Mouse (Mus musculus): ENCODE results near the gene Vps13c.

Vps13c gene

DNA sequence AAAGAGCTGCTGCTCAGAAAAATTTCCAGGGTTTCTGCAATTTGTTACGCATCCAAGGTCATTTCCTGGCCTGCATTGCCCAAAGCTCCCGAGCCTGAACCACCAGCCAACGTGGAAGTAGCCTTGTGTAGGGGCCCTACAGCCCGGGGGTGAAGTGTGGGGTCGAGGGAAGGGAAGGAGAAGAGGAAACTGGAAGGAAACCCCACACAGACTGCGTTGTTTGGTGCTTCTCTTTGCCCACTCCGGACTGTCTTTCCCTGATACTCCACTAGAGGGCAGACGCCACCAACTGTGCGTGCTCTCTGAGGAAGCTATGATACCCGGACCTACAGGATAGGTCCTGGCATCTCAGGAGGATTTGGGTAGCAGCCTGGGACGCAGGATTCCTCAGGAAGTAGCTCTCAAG lies 174.8 kb downstream of the Vps13c start:
- intact Hi-C loops (cut with DNase I) = loop anchor here (5.0 to 10.0 kb wide), 5 partner anchors 227 to 750 kb away; no protein-coding TSS in a partner anchor

DNA sequence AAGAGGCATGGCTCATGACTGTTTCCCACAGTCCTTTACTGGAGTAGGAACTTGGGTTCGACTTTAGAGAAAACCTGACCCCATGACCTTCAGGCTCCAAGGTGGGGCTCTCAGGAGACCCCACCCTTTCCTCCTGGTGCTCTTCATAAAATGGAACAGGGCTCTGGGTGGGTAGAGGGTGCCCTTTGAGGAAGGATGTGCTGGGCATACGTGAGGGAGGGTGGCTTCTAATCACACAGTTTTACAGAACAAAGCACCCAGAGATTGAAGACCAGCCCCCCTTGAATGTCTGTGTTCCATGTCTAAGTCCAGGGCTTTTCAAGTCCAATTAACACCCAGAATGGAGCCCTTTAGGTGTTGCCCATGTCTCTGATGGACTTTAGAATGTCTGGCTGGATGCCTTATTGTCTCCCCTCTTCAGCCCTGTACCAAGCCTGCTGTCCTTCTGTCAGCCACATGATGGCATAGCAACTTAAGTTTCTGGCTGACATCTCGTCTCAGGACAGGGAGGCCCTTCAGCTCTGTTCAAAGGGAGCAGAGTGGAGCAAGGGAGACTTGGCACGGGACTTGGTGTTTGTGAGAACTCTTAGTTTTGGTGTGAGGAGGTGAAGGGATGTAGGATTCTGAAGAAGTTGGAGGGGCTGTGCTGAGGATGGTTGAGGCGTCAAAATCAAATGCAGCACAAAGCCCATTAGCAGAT lies 176.2 kb downstream of the Vps13c start:
- intact Hi-C loops (cut with DNase I) = loop anchor here (5.0 to 10.0 kb wide), 5 partner anchors 226 to 748 kb away; no protein-coding TSS in a partner anchor

DNA sequence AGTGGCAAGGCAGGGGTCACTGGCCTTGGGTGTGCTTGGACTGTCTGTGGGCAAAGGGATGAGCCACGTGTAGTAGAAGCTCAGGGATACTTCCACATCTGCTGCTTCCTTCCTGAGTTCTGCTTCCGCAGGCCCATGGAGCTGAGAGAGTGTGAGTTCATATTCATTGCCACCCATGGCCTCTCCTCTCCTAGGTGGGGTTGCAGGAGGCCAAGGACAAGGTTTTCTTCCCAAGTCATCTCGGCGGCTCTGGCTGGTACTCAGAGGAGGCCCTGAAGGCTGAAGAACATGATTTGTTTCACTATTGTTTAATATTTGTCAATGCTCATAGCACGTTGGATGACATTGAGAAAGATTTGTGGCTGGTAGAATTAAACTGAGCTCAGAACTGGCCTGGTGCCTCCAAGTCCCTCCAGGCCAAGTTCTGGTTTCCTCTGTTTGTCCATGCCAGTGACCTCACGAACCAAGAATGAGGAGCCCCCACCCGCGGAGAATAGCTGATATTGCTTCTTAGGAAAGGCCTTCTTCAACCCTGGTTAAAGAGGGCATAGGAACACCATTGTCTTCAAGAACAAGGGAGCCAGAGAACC lies 180.7 kb downstream of the Vps13c start:
- intact Hi-C loops (cut with DNase I) = no loop called here

- intact Hi-C loops (cut with DNase I) = no loop called here
Observed at GRCm38 (mm10) chr9:68022311-68023043, 182.3 kb downstream of the Vps13c start.

- intact Hi-C loops (cut with DNase I) = no loop called here
Observed at GRCm38 (mm10) chr9:68028631-68029030, 188.4 kb downstream of the Vps13c start.

GRCm38 (mm10) chr9:68033771-68034170 lies 193.6 kb downstream of the Vps13c start:
- intact Hi-C loops (cut with DNase I) = no loop called here
